Mouse (Mus musculus): ENCODE measurements around the gene Tctex1d2. TPM values are rescaled to one million over a fixed set of nuclear protein-coding genes. Genes with fewer than 3 reads are reported as not detected.
"Not testable (repeated sequence)": the region's sequence is repeated elsewhere in the genome, so short reads cannot be mapped to it uniquely, and the experiment has no call there.

Tctex1d2 gene
- total RNA-seq, 2 experiments from 2014 or later = 5.2 to 5.5 TPM

GRCm38 (mm10) chr16:32431047-32431591 lies 11.6 kb downstream of the Tctex1d2 start:
- DNase-seq (ENCODE audit: low spot score) = no peak

DNA sequence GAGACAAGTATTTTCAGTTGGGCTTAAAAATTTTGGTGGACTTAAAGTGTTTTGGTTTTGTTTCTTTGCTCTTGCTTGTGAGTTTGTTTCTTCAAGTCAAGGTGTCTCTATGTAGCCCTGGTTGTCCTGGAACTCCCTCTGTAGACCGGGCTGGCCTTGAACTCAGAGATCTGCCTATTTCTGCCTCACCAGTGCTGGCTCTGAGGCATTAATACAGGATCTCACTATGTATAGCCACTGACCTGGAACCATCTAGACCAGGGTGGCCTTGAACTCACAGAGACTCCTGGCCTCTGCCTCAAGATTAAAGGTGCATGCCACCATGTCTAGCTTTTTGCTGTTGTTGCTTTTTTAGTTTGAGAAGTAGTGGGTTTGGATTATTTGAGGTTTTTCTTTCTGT lies 12.4 kb downstream of the Tctex1d2 start:
- no peak for DNase-seq (ENCODE audit: low spot score)

DNA sequence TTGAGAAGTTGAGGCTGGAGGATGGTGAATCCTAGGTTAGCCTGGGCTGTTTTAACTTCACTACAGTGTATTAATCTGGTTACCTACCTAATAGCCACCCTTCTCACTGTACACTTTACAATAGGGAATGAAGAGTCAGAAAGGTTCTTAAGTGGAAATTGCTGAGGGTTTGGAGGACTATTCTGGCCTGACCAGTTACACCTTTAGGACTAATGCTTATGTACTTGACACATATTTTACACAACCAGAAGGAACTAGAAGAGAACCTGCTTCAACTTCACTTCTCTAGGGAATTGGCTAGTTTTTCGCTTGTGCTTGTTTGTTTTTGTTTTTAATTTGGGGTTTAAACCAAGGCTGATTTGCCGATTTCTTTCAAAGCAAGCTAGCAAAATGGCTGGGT lies 13.6 kb downstream of the Tctex1d2 start:
- DNase-seq (ENCODE audit: low spot score) = no peak

DNA sequence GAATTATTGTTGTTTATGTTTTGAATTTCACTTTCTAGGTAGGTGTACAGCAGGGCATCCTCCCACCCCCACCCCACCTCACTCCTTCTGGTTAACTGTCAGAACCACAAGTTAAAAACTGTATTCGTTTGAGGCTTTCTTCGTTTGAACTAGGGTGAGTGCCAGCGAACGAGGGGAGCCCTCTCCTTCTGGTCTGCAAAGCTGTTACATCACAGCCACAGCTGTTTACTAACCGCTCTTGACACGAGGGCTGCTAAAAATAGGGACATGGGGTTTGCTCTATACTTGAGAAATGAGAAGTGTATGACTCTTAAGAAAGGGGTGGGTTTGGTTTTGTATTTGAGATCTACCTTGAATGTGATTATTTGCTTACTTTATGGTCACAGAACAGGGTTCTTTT lies 14.6 kb downstream of the Tctex1d2 start:
- DNase-seq (ENCODE audit: low spot score) = peak; percentile 69

- DNase-seq (ENCODE audit: low spot score) = no peak
Observed at GRCm38 (mm10) chr16:32434691-32435090, 15.2 kb downstream of the Tctex1d2 start.

- no peak for DNase-seq (ENCODE audit: low spot score)
Observed at GRCm38 (mm10) chr16:32436657-32437056, 17.2 kb downstream of the Tctex1d2 start.

GRCm38 (mm10) chr16:32437266-32437665 lies 17.8 kb downstream of the Tctex1d2 start:
- peak; percentile 36 for DNase-seq (ENCODE audit: low spot score)

GRCm38 (mm10) chr16:32441432-32441831 lies 21.9 kb downstream of the Tctex1d2 start:
- no peak for DNase-seq (ENCODE audit: low spot score)

- not testable (repeated sequence) for DNase-seq (ENCODE audit: low spot score)
Observed at GRCm38 (mm10) chr16:32444615-32445014, 25.1 kb downstream of the Tctex1d2 start.

GRCm38 (mm10) chr16:32445558-32445957 lies 26.1 kb downstream of the Tctex1d2 start:
- DNase-seq (ENCODE audit: low spot score) = no peak

DNA sequence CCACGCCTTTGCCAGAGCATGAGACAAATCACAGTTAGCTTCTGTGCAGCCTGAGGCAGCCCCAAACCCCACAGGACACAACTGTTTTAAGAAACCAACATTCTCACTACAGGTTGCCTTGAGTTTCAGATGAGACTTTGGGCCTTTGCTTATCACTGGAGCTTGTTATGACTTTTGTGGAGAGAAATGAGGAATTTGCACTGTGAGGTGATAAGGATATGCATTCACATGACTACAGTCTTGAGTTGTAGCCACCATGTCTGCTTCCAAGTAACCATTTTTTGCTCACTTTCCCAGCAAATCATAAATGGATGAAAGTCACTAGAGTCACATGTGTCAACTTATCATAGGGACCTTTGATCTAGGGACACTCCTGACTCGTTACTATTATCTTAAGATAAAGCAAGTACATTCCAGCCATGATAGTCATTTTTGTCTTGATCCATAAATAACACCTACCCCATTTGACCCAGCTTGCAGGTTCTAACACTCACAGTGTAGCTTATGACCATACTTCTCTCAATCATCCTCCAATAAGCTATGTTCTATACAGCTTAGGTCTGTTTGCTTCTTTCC lies 27.1 kb downstream of the Tctex1d2 start:
- DNase-seq (ENCODE audit: low spot score) = no peak

GRCm38 (mm10) chr16:32449665-32450064 lies 30.2 kb downstream of the Tctex1d2 start:
- no peak for DNase-seq (ENCODE audit: low spot score)

DNA sequence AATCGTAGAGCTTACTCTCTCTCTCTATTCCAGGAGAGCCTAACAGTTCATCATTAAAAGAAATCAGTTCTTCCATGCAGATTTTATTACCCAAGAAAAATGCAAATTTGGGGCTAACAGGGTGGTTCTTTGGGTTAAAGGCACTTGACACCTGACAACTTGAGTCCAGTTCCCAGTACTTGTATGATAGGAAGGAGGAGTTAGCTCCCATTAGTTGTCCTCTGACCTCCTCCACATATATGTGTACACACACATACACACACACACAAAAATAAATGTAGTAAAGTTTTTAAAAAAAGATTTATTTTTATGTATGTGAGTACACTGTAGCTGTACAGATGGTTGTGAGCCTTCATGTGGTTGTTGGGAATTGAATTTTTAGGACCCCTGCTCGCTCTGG lies 30.6 kb downstream of the Tctex1d2 start:
- no peak for DNase-seq (ENCODE audit: low spot score)

DNA sequence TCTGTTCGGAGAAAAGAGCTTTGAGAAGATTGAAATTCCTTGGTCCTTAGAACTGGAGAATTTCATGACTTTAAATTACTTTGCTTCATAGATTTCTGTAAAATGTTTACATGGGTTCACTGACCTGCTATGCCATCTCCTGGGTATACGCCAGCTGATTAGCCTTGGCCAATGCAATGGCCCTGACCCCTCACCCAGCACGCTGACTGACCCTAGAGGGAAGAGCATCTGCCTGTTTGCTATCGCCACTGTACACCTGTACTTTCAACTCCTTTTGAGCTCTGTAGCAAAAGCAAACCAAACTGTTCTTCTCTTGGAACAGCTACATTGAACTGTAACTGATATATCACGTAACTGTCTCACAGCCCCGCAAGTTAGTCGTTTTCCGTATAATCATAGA lies 33.6 kb downstream of the Tctex1d2 start:
- no peak for DNase-seq (ENCODE audit: low spot score)

DNA sequence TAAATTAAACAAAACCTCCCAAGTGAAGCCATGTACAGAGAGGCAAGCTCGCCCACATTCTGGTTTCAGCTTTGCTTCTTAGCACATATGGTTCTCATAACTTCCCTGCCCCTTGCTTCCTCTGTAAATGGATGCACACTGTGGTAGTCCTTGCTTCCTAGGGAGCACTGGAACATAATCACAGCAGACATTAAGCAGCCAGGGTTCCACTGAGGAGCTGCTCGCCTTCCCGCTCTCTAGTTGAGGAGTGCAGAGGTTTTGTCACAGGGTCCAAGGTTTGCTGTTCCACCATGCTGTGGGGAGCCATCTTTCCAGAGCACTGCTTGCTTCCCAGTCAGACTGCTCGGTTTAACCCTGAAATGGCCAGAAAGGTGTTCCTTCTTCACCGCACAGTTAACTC lies 35.1 kb downstream of the Tctex1d2 start:
- no peak for DNase-seq (ENCODE audit: low spot score)

- DNase-seq (ENCODE audit: low spot score) = no peak
Observed at GRCm38 (mm10) chr16:32456086-32456485, 36.6 kb downstream of the Tctex1d2 start.

GRCm38 (mm10) chr16:32456761-32457160 lies 37.3 kb downstream of the Tctex1d2 start:
- no peak for DNase-seq (ENCODE audit: low spot score)

DNA sequence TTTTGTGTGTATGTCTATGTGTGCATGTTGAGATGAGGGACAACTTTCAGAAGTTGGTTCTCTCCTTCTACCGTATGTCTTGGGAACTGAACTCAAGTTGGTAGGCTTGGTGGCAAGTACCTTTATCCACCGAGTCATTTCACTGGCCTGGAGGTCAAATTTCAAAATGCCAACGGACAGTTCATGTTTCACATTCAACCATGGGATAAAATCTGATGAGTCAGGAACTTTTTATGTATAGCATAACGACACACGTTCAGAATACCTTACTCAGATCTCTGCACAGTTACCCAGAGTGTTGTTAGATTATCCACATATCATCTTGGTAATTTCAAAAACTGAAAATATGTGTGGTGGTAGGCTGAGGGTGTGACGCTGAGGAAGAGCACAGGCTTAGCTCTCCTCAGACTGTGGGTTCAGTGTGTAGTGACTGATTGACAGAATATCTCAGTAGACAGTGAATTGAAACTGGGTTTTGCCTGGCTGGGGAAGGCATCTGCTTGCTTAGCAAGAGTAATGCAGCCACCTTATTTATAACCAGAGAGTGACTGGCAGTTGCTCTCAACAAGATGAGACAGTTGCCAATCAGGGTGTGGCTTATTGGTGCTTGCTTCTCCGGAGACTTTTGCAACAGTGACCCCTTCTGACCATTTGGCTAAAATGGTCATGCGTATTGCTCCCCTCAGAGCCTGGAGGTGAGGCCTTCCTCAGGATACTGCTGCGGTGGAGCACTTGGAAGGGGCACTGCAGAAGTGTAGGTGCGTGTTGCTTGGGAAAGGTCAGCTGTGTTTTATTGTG lies 38.3 kb downstream of the Tctex1d2 start:
- peak; percentile 90 for DNase-seq (ENCODE audit: low spot score)

DNA sequence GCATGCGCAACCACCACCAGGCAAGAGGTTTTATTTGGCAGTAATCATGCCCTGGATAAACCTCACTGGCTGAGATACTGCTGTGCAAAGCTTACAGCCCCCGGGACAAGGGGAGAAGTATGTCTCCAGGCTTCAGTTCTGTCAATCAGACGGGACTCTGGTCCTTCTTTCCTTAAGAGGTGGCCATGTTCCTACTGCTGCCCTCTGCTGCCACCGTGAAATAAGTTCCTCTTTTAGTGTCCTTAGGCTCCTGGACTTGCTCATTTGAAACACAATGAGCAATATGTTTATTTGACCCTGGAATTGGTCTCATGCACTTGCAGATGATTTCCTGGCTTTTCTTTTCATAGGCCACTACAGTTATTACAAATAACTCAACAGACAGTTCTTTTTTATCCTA lies 41.0 kb downstream of the Tctex1d2 start:
- DNase-seq (ENCODE audit: low spot score) = no peak

GRCm38 (mm10) chr16:32461713-32462112 lies 42.2 kb downstream of the Tctex1d2 start:
- no peak for DNase-seq (ENCODE audit: low spot score)

DNA sequence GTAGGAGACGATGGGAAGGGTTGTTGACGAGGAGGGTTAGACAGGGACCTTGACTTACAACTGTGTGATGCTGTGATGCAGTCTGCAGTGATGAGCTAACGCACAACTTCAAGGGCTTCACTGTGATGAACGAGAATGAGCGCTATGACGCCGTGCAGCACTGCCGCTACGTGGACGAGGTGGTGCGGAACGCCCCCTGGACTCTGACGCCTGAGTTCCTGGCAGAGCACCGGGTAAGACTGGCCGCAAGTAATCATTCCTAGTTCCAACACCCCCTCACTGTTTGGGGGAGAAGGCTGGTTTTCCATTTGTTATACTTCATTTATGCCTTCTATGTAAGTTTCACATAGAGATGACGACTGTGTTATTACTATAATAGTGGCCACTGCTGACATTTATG lies 43.4 kb downstream of the Tctex1d2 start:
- no peak for DNase-seq (ENCODE audit: low spot score)

DNA sequence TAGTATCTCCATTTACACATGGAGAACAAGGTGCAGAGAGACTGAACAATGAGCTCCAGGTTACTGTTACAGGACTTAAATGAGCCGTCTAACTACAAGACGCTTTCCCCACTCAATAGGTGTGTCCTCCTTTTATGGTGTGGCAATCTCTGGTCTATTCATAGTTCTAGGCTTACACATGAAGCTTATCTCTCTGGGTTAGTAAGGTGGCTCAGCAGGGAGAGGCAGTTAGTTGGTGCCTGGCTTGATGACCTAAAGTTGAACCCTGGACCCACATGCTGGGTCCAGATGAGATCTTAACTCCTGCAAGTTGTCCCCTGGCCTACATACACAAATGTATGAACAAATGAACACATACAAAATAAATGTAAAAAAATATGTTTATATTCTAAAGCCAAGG lies 43.9 kb downstream of the Tctex1d2 start:
- no peak for DNase-seq (ENCODE audit: low spot score)

GRCm38 (mm10) chr16:32464908-32465307 lies 45.4 kb downstream of the Tctex1d2 start:
- no peak for DNase-seq (ENCODE audit: low spot score)

All from gastrocnemius, adult 18-20 months (tissue).